In the genomic region with DNA sequence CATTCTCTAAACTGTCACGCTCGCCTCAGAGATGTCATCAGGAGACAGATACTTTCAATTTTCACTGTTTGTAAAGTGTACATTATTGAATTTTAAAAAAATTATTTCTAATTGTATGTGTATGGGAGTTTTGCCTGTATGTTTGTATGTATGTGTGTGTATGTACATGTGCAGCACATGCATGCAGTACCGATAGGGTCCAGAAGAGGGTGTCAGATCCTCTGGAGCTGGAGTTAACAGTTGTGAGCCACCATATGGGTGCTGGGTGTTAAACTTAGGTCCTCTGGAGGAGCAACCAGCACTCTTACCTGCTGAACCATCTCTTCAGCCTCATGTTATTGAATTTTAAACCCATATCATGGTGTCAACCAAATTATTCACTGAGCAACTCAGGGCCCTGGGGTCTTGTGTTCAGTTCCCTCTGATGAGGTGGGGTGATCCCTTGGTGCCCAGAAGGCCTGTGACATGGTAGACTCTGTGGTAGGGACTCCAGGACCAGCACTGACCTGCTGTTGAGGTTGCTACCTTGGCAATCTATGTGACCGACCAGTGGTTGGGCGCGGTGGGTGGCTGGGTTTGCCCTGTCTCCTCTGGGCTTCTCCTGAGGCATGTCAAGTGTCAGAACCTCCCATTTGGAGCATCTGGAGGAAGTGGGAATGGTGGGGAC, we compare ENCODE assay signal across 1 mouse cellular context.
TF ChIP-seq lines count a peak whose summit lies in the region.

No protein-coding gene starts in this region.

TF ChIP-seq in MEL, 35 proteins besides CTCF, POLR2A, EP300 and RAD21 (continued from another document):
- no peak for TF ChIP-seq MYB (IDR thresholded peaks at IDR 0.05; ENCODE audit: low read depth, low read length)
- TF ChIP-seq CHD2 (IDR thresholded peaks at IDR 0.05; ENCODE audit: low read length) = no peak
- TF ChIP-seq MEF2A (IDR thresholded peaks at IDR 0.05; ENCODE audit: extremely low read depth, insufficient replicate concordance, low read depth, low read length, poor library complexity, severe bottlenecking) = no peak
- TF ChIP-seq MAX (IDR thresholded peaks at IDR 0.05; ENCODE audit: low read length) = no peak
- TF ChIP-seq ELF1 (IDR thresholded peaks at IDR 0.05; ENCODE audit: low read depth, low read length) = no peak
- TF ChIP-seq ZKSCAN1 (IDR thresholded peaks at IDR 0.05; ENCODE audit: low read depth, low read length) = no peak
- TF ChIP-seq USF2 (IDR thresholded peaks at IDR 0.05; ENCODE audit: borderline replicate concordance in 1 of 2, insufficient read depth in 1 of 2, low read depth in 1 of 2, low read length in 2 of 2) = no peak
